Mouse (Mus musculus) cortical plate, adult 2 months (tissue): ENCODE data around the gene Gm37240.

Experiments
- CTCF ChIP-seq: fragments of 200-500 bp; IDR thresholded peaks from 2 replicates; pipeline ENCODE4 v1.5.1; 2011; ENCODE audit warnings: mild to moderate bottlenecking, control low read depth, low read length; ENCODE audit not compliant: insufficient read depth; ENCODE audit errors: extremely low read depth
- POLR2A ChIP-seq: fragments of 200-500 bp; IDR thresholded peaks from 2 replicates; pipeline ENCODE4 v1.6.1; 2011; ENCODE audit warnings: mild to moderate bottlenecking, low read length, control low read depth; ENCODE audit not compliant: insufficient read depth; ENCODE audit errors: extremely low read depth

DNA sequence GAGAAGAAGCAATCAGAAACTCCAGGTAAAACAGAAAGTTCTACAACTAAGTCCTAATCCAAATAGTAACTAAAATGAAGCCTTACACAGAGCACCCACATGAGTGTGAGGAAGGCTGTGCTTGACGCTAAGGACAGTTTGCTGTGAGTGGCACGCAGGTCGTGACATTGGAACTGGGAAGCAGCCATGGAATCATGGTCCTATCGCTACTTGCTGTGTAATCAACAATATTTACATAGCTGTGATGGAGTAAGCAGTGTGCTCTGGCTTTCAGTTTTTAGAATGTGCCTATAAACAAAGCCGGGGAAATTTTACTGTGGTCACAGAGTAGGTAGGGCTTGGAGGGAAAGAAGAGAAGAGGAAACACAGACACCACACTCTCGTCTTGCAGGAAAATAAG lies 622.8 kb downstream of the Gm37240 start:
- TF ChIP-seq POLR2A (no peak), CTCF (no peak)
